Mouse (Mus musculus): ENCODE measurements around the gene Thsd4.

GRCm38 (mm10) chr9:60020444-60020843, 501.4 kb downstream of the Thsd4 start:
- TF ChIP-seq CTCF (IDR thresholded peaks at IDR 0.05) (no peak), EP300 (IDR thresholded peaks at IDR 0.05) (no peak)
